Mouse (Mus musculus) ovary, adult 18-20 months (tissue): ENCODE measurements around the gene Gm11444.

Source experiments
- DNase-seq: peaks from one replicate; pipeline ENCODE4 v3.0.0; 2022; ENCODE audit warnings: low spot score, mixed read lengths

Gene Gm11444

GRCm38 (mm10) chr11:85850233-85850632 lies at the start of gene Gm11444:
TSS of gene Gm11444 (minus strand) at chr11:85850333.
- no peak for DNase-seq

- DNase-seq = no peak
Measured at GRCm38 (mm10) chr11:85896335-85896985, 46.3 kb upstream of the Gm11444 start.

- DNase-seq = no peak
Measured at GRCm38 (mm10) chr11:85894731-85895545, 44.8 kb upstream of the Gm11444 start.

GRCm38 (mm10) chr11:85894136-85894530 lies 44.0 kb upstream of the Gm11444 start:
- no peak for DNase-seq

GRCm38 (mm10) chr11:85893400-85894135 lies 43.4 kb upstream of the Gm11444 start:
- DNase-seq = no peak

- no peak for DNase-seq
Measured at GRCm38 (mm10) chr11:85892771-85893170, 42.6 kb upstream of the Gm11444 start.

- no peak for DNase-seq
Measured at GRCm38 (mm10) chr11:85891692-85892040, 41.5 kb upstream of the Gm11444 start.

GRCm38 (mm10) chr11:85891010-85891691 lies 41.0 kb upstream of the Gm11444 start:
- no peak for DNase-seq

GRCm38 (mm10) chr11:85890563-85890845 lies 40.4 kb upstream of the Gm11444 start:
- no peak for DNase-seq

- no peak for DNase-seq
Measured at GRCm38 (mm10) chr11:85889730-85890562, 39.8 kb upstream of the Gm11444 start.

GRCm38 (mm10) chr11:85889056-85889729 lies 39.1 kb upstream of the Gm11444 start:
- DNase-seq = no peak

GRCm38 (mm10) chr11:85888451-85888961 lies 38.4 kb upstream of the Gm11444 start:
- DNase-seq = no peak

GRCm38 (mm10) chr11:85887801-85888450 lies 37.8 kb upstream of the Gm11444 start:
- DNase-seq = no peak

GRCm38 (mm10) chr11:85887273-85887672 lies 37.1 kb upstream of the Gm11444 start:
- DNase-seq = no peak

- DNase-seq = no peak
Measured at GRCm38 (mm10) chr11:85886429-85886785, 36.3 kb upstream of the Gm11444 start.

GRCm38 (mm10) chr11:85885665-85886428 lies 35.7 kb upstream of the Gm11444 start, which contains the start of gene Tbx4:
TSS of gene Tbx4 (plus strand) at chr11:85886422.
- no peak for DNase-seq

GRCm38 (mm10) chr11:85884498-85884897 lies 34.4 kb upstream of the Gm11444 start:
- DNase-seq = no peak

GRCm38 (mm10) chr11:85876059-85876788 lies 26.1 kb upstream of the Gm11444 start:
- DNase-seq = no peak

- no peak for DNase-seq
Measured at GRCm38 (mm10) chr11:85864363-85864762, 14.2 kb upstream of the Gm11444 start.
